Mouse (Mus musculus): ENCODE measurements around the gene Gm8212.
"Not testable (repeated sequence)": the region's sequence is repeated elsewhere in the genome, so short reads cannot be mapped to it uniquely, and the experiment has no call there.

The Gm8212 gene

DNA sequence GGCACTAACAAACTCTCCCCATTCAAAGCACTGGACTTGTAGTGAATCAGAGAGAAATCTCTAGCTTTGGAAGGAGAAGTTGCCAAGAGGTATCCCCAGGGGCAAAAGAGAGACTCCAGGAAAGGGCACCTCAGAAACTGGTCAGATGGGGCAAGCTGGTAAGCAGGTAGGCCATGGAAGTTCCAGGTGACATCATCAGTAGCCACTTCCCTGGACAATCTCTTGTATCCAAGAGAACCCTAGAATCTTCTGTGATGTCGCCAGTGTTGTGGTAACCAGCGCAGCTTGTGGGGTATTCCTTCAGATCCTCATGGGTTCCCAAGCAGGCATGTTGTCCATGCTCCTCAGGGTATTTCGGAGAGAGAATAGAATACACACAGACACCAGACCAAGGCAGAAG lies at the start of gene Gm8212:
Gm8212 (plus strand) TSS at position 301 of the 400 bp plus-strand sequence.
- DNase-seq (ENCODE audit: low read depth, low spot score): not testable (repeated sequence)

DNA sequence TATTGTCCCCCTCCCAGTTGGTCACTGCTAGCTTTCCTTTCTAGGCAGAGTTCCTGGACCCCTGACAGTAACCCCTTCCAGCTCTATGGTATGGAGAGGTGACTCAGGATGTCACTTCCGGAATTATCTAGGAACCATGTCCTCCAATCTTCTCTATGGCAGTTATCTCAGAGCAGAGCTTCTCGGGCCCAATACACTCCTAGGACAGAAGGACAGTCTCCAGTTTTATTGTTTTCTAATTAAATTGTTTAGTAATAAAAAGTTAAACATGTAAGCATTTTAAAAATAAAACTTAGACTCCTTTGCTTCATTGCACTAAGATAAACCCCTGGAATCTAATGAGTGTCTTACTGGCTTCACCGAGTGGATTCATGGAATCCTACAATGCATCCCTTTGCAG lies 15.7 kb downstream of the Gm8212 start, which contains the start of gene 4930503E14Rik:
4930503E14Rik (minus strand) TSS at position 101 of the 400 bp plus-strand sequence.
- DNase-seq (ENCODE audit: low read depth, low spot score): not testable (repeated sequence)

DNA sequence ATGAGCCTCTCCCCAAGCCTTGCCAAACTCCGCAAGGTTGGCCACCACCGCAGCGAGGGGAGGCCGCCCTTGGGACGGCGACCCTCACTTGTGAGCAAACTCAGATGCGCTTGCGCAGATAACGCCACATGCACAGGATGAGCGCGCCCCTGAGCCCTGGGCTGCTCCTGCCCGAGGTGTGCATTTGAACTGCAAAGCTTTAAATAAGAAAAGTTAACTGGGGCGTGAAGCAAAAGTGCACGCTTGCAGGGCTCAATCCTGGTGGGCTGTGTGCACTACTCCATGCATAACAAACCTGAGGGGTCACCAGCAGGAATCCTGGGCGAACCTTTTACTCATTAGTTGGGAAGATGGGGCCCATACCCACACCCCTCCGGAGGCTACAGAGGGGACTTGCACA lies 50.6 kb downstream of the Gm8212 start:
- no peak for DNase-seq (ENCODE audit: low read depth, low spot score)

Measured in R1 (cell line).